Mouse (Mus musculus) testis, adult 2 months (tissue): ENCODE measurements at regions not wholly inside any gene's neighbourhood (a gene's known extent, or its start where the extent isn't known, plus 50 kb on each side); places are given as distances from the start of the nearest gene placed in this dataset.

ENCODE experiments used
- H3K27ac ChIP-seq: fragments of 200-500 bp; 2 replicates; pipeline ENCODE4 v1.5.1; 2012; ENCODE audit warnings: low read depth, low read length; ENCODE audit not compliant: control insufficient read depth, insufficient read depth
- H3K27me3 ChIP-seq: fragments of 200-500 bp; 2 replicates; pipeline ENCODE4 v1.6.1; 2012; ENCODE audit warnings: mild to moderate bottlenecking, low read length, moderate library complexity; ENCODE audit not compliant: control insufficient read depth, insufficient read depth
- H3K36me3 ChIP-seq: fragments of 200-500 bp; 2 replicates; pipeline ENCODE4 v1.6.1; 2012; ENCODE audit warnings: mild to moderate bottlenecking, low read length; ENCODE audit not compliant: control insufficient read depth, insufficient read depth
- H3K4me1 ChIP-seq: fragments of 200-500 bp; 2 replicates; pipeline ENCODE4 v1.6.1; 2012; ENCODE audit warnings: low read length; ENCODE audit not compliant: control insufficient read depth, insufficient read depth
- H3K4me3 ChIP-seq: fragments of 200-500 bp; 2 replicates; pipeline ENCODE4 v1.5.1; 2012; ENCODE audit warnings: low read depth, mild to moderate bottlenecking, low read length, moderate library complexity, mixed read lengths; ENCODE audit not compliant: control insufficient read depth
- CTCF ChIP-seq: fragments of 200-500 bp; IDR thresholded peaks from 2 replicates; pipeline ENCODE4 v1.5.1; 2012; ENCODE audit warnings: low read depth, mild to moderate bottlenecking, inconsistent platforms, low read length, moderate library complexity; ENCODE audit not compliant: control insufficient read depth, insufficient read depth, insufficient replicate concordance
- POLR2A ChIP-seq: fragments of 200-500 bp; IDR thresholded peaks from 2 replicates; pipeline ENCODE4 v1.6.1; 2012; ENCODE audit warnings: low read depth, mild to moderate bottlenecking, inconsistent platforms, low read length, moderate library complexity; ENCODE audit not compliant: control insufficient read depth

- Histone ChIP-seq H3K36me3 (no peaks in the 10 kb centered on the region), H3K27me3 (no peaks in the 10 kb centered on the region), H3K4me3 (no peak overlapping the region), H3K4me1 (no peaks in the 10 kb centered on the region), H3K27ac (no peak overlapping the region)
- TF ChIP-seq POLR2A (no peak), CTCF (no peak)
Measured at GRCm38 (mm10) chr11:18067676-18068075, 114.0 kb upstream of the Etaa1 start.

DNA sequence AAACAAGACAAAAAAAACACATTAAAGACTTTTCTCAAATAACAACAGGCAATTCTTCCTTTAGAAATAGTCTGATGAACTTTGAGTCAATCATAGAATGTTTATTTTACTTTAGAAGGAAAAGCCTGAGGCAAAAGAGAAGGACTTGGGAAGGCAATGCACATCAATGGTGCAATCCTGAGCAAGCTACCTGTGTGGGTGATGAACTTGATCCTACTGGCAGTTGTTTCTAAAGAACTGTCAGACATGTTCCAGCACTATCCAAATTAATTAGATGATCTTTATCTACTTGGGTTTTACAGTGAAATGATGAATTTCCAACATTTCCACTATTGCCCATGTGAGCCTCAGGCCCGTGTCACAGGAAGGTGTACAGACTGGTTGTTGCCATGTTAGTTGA lies 87.9 kb upstream of the Etaa1 start:
- no peak overlapping the region for H3K27ac ChIP-seq
- TF ChIP-seq CTCF (no peak), POLR2A (no peak)
- H3K4me1 ChIP-seq, result no peaks in the 10 kb centered on the region
- H3K36me3 ChIP-seq, result no peaks in the 10 kb centered on the region
- H3K4me3 ChIP-seq, result no peak overlapping the region
- no peaks in the 10 kb centered on the region for H3K27me3 ChIP-seq

DNA sequence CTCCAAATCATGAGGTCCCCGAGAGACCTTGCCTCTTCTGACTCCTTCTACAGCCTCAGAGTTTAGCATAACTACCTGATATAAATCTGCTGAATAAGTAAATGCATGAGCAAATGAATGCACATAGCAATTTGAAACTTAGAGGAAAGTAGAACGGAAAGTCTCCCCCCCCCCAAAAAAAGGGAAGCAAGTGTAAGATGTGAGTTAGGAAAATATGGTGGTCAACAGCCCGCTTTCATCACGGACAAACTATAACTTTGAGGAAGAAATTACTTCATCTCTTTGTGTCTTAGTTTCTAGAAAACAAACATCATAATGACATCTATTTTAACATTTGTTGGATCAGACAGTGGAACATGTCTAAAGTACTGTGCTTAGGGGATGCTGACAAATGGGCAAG lies 77.4 kb upstream of the Etaa1 start:
- TF ChIP-seq CTCF (no peak), POLR2A (no peak)

GRCm38 (mm10) chr11:18022065-18022464 lies 68.4 kb upstream of the Etaa1 start:
- H3K27me3 ChIP-seq, result no peaks in the 10 kb centered on the region
- H3K4me1 ChIP-seq, result no peaks in the 10 kb centered on the region
- no peak overlapping the region for H3K4me3 ChIP-seq
- TF ChIP-seq CTCF (no peak), POLR2A (no peak)
- no peaks in the 10 kb centered on the region for H3K36me3 ChIP-seq
- H3K27ac ChIP-seq, result no peak overlapping the region

More for the DNA sequence above, 77.4 kb upstream of the Etaa1 start:
- no peaks in the 10 kb centered on the region for H3K4me1 ChIP-seq
- H3K27ac ChIP-seq, result no peak overlapping the region
- H3K27me3 ChIP-seq, result no peaks in the 10 kb centered on the region
- no peaks in the 10 kb centered on the region for H3K36me3 ChIP-seq
- H3K4me3 ChIP-seq, result no peak overlapping the region

GRCm38 (mm10) chr11:18015239-18015638 lies 61.6 kb upstream of the Etaa1 start:
- Histone ChIP-seq H3K36me3 (no peaks in the 10 kb centered on the region), H3K4me1 (no peaks in the 10 kb centered on the region), H3K4me3 (no peak overlapping the region), H3K27me3 (no peaks in the 10 kb centered on the region), H3K27ac (no peak overlapping the region)
- no peak for TF ChIP-seq POLR2A
- TF ChIP-seq CTCF, result no peak

GRCm38 (mm10) chr11:18014610-18015009 lies 60.9 kb upstream of the Etaa1 start:
- Histone ChIP-seq H3K36me3 (no peaks in the 10 kb centered on the region), H3K4me3 (no peak overlapping the region), H3K27ac (no peak overlapping the region), H3K4me1 (no peaks in the 10 kb centered on the region), H3K27me3 (no peaks in the 10 kb centered on the region)
- TF ChIP-seq POLR2A (no peak), CTCF (no peak)

DNA sequence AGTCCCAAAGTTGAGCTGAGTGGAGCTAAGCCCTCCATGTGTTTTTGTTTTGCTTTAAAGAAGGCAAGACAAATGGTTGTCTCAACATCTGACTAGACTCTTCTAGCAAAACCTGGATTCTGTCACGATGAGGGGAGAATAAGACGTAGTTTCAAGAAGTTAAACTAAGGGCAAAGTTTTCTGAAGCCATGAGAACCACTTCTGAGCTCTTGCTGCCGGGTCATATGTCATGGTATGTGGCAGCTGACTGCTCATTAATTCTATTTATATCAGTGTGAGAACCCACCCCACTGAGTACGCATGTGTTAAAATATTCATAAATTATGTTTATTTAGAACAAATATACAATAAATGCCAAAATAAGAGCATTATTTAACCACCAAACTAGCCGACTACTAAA lies 58.4 kb upstream of the Etaa1 start:
- H3K27ac ChIP-seq, result no peak overlapping the region
- H3K4me3 ChIP-seq, result no peak overlapping the region

More for the DNA sequence above, 58.4 kb upstream of the Etaa1 start:
- Histone ChIP-seq H3K4me1 (no peaks in the 10 kb centered on the region), H3K36me3 (no peaks in the 10 kb centered on the region), H3K27me3 (no peaks in the 10 kb centered on the region)
- TF ChIP-seq CTCF (no peak), POLR2A (no peak)
